8 mouse cellular contexts compared by ENCODE assay signal in genomic region chr5:118294086-118294864, GRCm38 (mm10). TPM values are rescaled to one million over a fixed set of nuclear protein-coding genes. Genes with fewer than 3 reads are reported as not detected.
DNase-seq lines count a peak whose midpoint lies in the region; ATAC-seq and TF ChIP-seq lines count a peak whose summit lies in the region.

No protein-coding gene starts in this region.

- 0 out of 2 replicates have a peak overlapping the region, but pooled peaks have one; percentile 36 for H3K9ac ChIP-seq in heart, embryonic 12.5 days
- H3K9ac ChIP-seq in kidney, embryonic 16.5 days (replicated peaks; ENCODE audit: low read length) = peak overlapping the region; percentile 25; the same call in 1 of the 2 replicates
- H3K9ac ChIP-seq in limb, embryonic 13.5 days = 0 out of 2 replicates have a peak overlapping the region, but pooled peaks have one; percentile 35

- no peaks in the 10 kb centered on the region for H3K79me2 ChIP-seq in myocyte (ENCODE audit: control insufficient read depth, insufficient read depth)

- peak overlapping the region; percentile 74 for H3K27ac ChIP-seq in forebrain, embryonic 10.5 days
- peak overlapping the region; percentile 73 for H3K27ac ChIP-seq in heart, embryonic 12.5 days (ENCODE audit: poor library complexity, severe bottlenecking)
- peak overlapping the region; percentile 60 for H3K27ac ChIP-seq in kidney, embryonic 16.5 days (ENCODE audit: low read length)
- peak overlapping the region; percentile 98 for H3K27ac ChIP-seq in limb, embryonic 13.5 days

- no peaks in the 10 kb centered on the region for H3K27me3 ChIP-seq in forebrain, embryonic 10.5 days (ENCODE audit: poor library complexity, severe bottlenecking)
- no peaks in the 10 kb centered on the region for H3K27me3 ChIP-seq in heart, embryonic 12.5 days (replicated peaks)
- peaks cover 9% of the 10 kb centered on the region for H3K27me3 ChIP-seq in kidney, embryonic 16.5 days (ENCODE audit: insufficient read depth, low read length)
- no peaks in the 10 kb centered on the region for H3K27me3 ChIP-seq in limb, embryonic 13.5 days
- H3K27me3 ChIP-seq in myocyte (ENCODE audit: control insufficient read depth, insufficient read depth, insufficient read length) = peaks cover 13% of the 10 kb centered on the region

- peak overlapping the region; percentile 28 for H3K4me3 ChIP-seq in forebrain, embryonic 10.5 days
- peak overlapping the region; percentile 24 for H3K4me3 ChIP-seq in heart, embryonic 12.5 days
- peak overlapping the region; percentile 15 for H3K4me3 ChIP-seq in kidney, embryonic 16.5 days (ENCODE audit: low read length)
- H3K4me3 ChIP-seq in limb, embryonic 13.5 days = peak overlapping the region; percentile 26
- peak overlapping the region; percentile 17 for H3K4me3 ChIP-seq in myocyte

- TF ChIP-seq POLR2A in myocyte (IDR thresholded peaks at IDR 0.05; ENCODE audit: insufficient read length, low read depth) = no peak

- H3K4me1 ChIP-seq in forebrain, embryonic 10.5 days = peaks cover 34% of the 10 kb centered on the region
- peaks cover 59% of the 10 kb centered on the region for H3K4me1 ChIP-seq in heart, embryonic 12.5 days (replicated peaks)
- peaks cover 15% of the 10 kb centered on the region for H3K4me1 ChIP-seq in kidney, embryonic 16.5 days (ENCODE audit: insufficient read depth, low read length)
- H3K4me1 ChIP-seq in limb, embryonic 13.5 days = peaks cover 73% of the 10 kb centered on the region

- DNase-seq in thymus, adult 18-20 months = peak; percentile 18 to 21
- no peak for DNase-seq in thymus, postnatal 10 days (ENCODE audit: low spot score in 2 of 2)
- no peak for DNase-seq in forebrain, embryonic 10.5 days (ENCODE audit: extremely low spot score, low spot score)
- peak; percentile 69 to 94 for DNase-seq in urinary bladder, postnatal 36 days (ENCODE audit: low spot score in 2 of 2)

- H3K36me3 ChIP-seq in forebrain, embryonic 10.5 days (replicated peaks) = no peaks in the 10 kb centered on the region
- no peaks in the 10 kb centered on the region for H3K36me3 ChIP-seq in heart, embryonic 12.5 days
- no peaks in the 10 kb centered on the region for H3K36me3 ChIP-seq in kidney, embryonic 16.5 days (ENCODE audit: insufficient read depth, low read length)
- H3K36me3 ChIP-seq in limb, embryonic 13.5 days = no peaks in the 10 kb centered on the region
- H3K36me3 ChIP-seq in myocyte (ENCODE audit: control insufficient read depth, insufficient read depth) = no peaks in the 10 kb centered on the region

- 47% methylated on average over 23 of the region's 23 CpGs for WGBS in forebrain, embryonic 10.5 days
- WGBS in heart, embryonic 12.5 days = 26% methylated on average over 23 of the region's 23 CpGs
- 25% methylated on average over 23 of the region's 23 CpGs for WGBS in kidney, embryonic 16.5 days
- WGBS in limb, embryonic 13.5 days = 8% methylated on average over 23 of the region's 23 CpGs

- peak; percentile 82 for ATAC-seq in heart, embryonic 12.5 days (ENCODE audit: insufficient number of reproducible peaks, low FRiP score)
- peak; percentile 72 for ATAC-seq in kidney, embryonic 16.5 days (ENCODE audit: low FRiP score, low TSS enrichment)
- peak; percentile 95 for ATAC-seq in limb, embryonic 13.5 days (ENCODE audit: low FRiP score, low read depth)

- H3K9me3 ChIP-seq in forebrain, embryonic 10.5 days = no peaks in the 10 kb centered on the region
- no peaks in the 10 kb centered on the region for H3K9me3 ChIP-seq in heart, embryonic 12.5 days (replicated peaks)
- no peaks in the 10 kb centered on the region for H3K9me3 ChIP-seq in kidney, embryonic 16.5 days (ENCODE audit: low read length)
- no peaks in the 10 kb centered on the region for H3K9me3 ChIP-seq in limb, embryonic 13.5 days

- H3K4me2 ChIP-seq in heart, embryonic 12.5 days = peak overlapping the region; percentile 62
- H3K4me2 ChIP-seq in kidney, embryonic 16.5 days (replicated peaks; ENCODE audit: low read depth, low read length) = peak overlapping the region; percentile 47
- peak overlapping the region; percentile 58 for H3K4me2 ChIP-seq in limb, embryonic 13.5 days (replicated peaks)
- H3K4me2 ChIP-seq in myocyte (ENCODE audit: low read depth) = peak overlapping the region; percentile 90

- no peak overlapping the region for H3ac ChIP-seq in myocyte (ENCODE audit: control insufficient read depth, insufficient read length)

TF ChIP-seq in myocyte, 11 proteins besides CTCF, POLR2A, EP300 and RAD21:
- no peak for TF ChIP-seq MAX (IDR thresholded peaks at IDR 0.05; ENCODE audit: low read depth)
- peak in 1 of 3 experiments; percentile 25 for TF ChIP-seq MYOG (IDR thresholded peaks at IDR 0.05; ENCODE audit: control insufficient read depth in 1 of 3, insufficient read depth in 1 of 3, insufficient read length in 2 of 3, low read depth in 2 of 3)
TF ChIP-seq in myocyte: peak in this region for 1.

RNA-seq across cellular contexts. Expression of gene 2410131K14Rik, which starts 49.2 kb away (rescaled TPM):
- 11.1 and 12.1 TPM in 2 replicates for polyA plus RNA-seq in forebrain, embryonic 10.5 days (2016; fragmentation: Nextera tagmentation; extraction: Ambion mirVana)
- polyA plus RNA-seq in heart, embryonic 12.5 days (2016; fragmentation: Nextera tagmentation; extraction: Ambion mirVana) = 6.5 and 6.8 TPM in 2 replicates
- polyA plus RNA-seq in kidney, embryonic 16.5 days (2015; fragmentation: Nextera tagmentation; extraction: Ambion mirVana) = 10.6 and 10.7 TPM in 2 replicates
- 12.9 TPM in 2 replicates for polyA plus RNA-seq in limb, embryonic 13.5 days (2015; fragmentation: Nextera tagmentation; extraction: Ambion mirVana)
- polyA plus RNA-seq in myocyte (2012; fragmentation: generic; extraction: Trizol) = 5.7 TPM

RNA-seq across cellular contexts. Expression of gene Rnft2, which starts 49.4 kb away (rescaled TPM):
- polyA plus RNA-seq in forebrain, embryonic 10.5 days (2016; fragmentation: Nextera tagmentation; extraction: Ambion mirVana) = 4.3 and 4.9 TPM in 2 replicates
- 2.0 and 3.0 TPM in 2 replicates for polyA plus RNA-seq in heart, embryonic 12.5 days (2016; fragmentation: Nextera tagmentation; extraction: Ambion mirVana)
- 2.8 and 3.3 TPM in 2 replicates for polyA plus RNA-seq in kidney, embryonic 16.5 days (2015; fragmentation: Nextera tagmentation; extraction: Ambion mirVana)
- 4.6 and 5.3 TPM in 2 replicates for polyA plus RNA-seq in limb, embryonic 13.5 days (2015; fragmentation: Nextera tagmentation; extraction: Ambion mirVana)
- 2.1 TPM for polyA plus RNA-seq in myocyte (2012; fragmentation: generic; extraction: Trizol)

Comparison
In these comparisons a context has a peak if more than half of its experiments do, and no peak if none do; other contexts are left out.
1. DNase-seq: peak in thymus, adult 18-20 months (2 of 2) and urinary bladder, postnatal 36 days (2 of 2); none in thymus, postnatal 10 days (0 of 2) and forebrain, embryonic 10.5 days (single experiment).
2. Peak in every context shown above with its lines, with median percentiles within 50 percentile points of each other: H3K27ac ChIP-seq, H3K4me3 ChIP-seq, ATAC-seq, H3K4me2 ChIP-seq and H3K9ac ChIP-seq.